Mouse (Mus musculus) heart, postnatal 0 days (tissue): ENCODE measurements around the gene C2cd4d.

Source experiments
- CTCF ChIP-seq: IDR thresholded peaks from 2 replicates; pipeline ENCODE4 v1.5.1; 2016; ENCODE audit warnings: antibody characterized with exemption, control low read depth, low read depth
- EP300 ChIP-seq: IDR thresholded peaks from 2 replicates; pipeline ENCODE4 v1.6.1; 2016; ENCODE audit warnings: antibody characterized with exemption, low read depth

GRCm38 (mm10) chr3:94383476-94383875, 21.2 kb downstream of the C2cd4d start:
- TF ChIP-seq CTCF (no peak), EP300 (no peak)
